Mouse (Mus musculus): ENCODE results near the gene Rnase13.
"Not testable (repeated sequence)": the region's sequence is repeated elsewhere in the genome, so short reads cannot be mapped to it uniquely, and the experiment has no call there.

The Rnase13 gene

DNA sequence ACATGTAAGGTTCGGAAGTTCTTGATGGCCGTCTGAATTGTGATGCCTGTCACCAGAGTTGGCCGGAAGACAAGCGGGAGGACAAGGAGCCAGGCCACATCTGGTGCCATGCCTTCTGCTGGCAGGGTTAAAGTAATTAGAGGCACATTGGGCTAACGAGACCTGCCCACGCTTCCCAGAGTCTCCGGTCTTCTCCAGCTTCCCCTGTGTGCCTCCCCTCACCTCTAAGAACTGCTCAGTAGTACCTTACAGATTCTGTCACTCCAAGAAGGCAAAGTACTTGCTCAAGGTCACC is at the start of gene Rnase13:
Rnase13 (minus strand) TSS at position 203 of the 295 bp plus-strand sequence.
- DNase-seq (ENCODE audit: low spot score): no peak

DNA sequence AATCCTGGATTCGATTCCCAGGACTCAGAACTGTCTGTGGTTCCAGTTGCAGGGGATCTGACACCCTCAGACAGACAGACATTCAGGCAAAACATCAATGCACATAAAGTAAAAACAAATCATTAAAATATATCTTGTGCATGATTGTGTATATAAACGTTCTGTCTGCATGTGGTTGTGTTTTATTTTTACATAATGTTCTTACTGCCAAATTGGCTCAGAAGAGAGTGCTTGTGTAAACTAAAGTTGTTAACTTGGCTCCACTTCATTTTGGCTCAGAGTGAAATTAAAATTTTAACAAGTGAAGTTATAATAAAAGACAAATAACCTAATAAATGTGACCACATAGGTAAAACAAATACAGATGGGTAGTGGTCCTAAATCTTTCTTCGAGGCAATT is 44.8 kb upstream of the Rnase13 start:
- DNase-seq (ENCODE audit: low spot score): no peak

DNA sequence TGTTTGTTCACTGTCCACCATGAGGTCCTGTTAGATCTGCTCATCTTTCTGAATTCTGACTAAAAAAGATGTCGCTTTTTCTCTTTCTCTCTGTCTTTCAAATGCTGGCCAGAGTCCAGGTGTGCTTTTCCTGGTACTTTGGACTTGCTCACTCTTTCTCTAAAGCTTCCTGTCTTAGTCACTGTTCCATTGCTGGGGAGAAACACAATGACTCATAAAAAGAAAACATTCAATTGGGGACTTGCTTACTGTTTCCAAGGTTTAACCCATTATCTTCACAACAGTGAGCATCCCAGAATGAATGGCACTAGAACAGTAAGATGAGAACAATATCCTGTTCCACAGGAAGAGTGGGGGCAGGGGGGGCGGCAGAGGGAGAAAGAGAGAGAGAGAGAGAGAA is 37.7 kb upstream of the Rnase13 start:
- peak; percentile 30 for DNase-seq (ENCODE audit: low spot score)

DNA sequence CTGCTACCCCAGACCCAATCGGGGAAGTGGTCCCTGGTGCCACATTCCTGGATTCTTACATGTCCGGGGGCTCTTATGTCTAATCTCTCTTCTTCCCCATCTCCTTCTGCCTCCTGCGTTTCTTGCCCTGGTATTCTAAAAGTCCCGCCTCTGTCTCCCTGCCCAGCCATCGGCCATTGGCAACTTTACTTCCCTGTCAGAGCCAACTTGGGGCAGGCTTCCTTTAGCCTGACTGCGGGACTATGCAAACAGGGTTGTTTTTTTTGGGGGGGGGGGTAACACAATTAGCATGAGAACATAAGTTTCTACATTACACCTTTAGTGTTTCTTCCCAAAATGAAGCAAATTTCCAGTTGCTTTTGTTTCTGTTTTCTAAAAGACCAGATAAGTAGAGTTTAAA is 20.8 kb upstream of the Rnase13 start:
- no peak for DNase-seq (ENCODE audit: low spot score)

DNA sequence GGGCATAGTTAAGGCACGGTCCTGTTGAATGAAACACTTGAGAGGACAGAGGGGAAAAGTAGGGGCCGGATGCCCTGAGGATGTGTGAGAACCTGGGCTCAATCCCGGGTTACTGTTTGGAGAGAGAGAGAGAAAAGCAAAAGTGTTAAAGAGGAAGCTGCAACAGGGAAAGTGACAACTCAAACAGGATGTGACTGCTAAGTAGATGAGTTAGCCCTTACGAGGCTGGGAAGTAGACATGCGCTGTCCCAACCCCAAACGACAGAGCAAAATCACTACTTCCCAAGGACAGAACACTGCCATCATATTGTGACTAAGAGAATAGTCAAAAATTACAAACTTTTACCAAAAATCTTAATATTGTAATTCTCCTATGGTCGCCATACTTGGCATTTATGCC is 19.7 kb upstream of the Rnase13 start:
- no peak for DNase-seq (ENCODE audit: low spot score)

DNA sequence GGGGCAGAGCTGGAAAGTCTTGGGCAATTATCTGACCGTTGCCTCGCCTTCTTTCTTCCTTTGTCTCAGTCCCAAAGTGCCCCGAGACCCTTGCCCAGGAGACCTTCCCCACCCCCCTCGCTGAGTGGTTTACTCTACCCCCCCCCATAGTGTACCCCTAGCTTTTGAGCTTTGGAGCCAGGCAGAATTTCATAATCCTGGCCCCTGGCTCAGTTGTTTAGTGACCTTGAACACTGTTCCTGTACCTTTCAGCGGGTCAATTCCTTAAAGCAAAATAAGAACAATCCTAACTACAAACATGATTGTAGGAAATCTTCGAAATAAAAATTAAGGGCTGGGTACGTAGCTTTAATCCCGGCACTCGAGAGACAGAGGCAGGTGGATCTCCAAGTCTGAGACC is 19.0 kb upstream of the Rnase13 start:
- no peak for DNase-seq (ENCODE audit: low spot score)

DNA sequence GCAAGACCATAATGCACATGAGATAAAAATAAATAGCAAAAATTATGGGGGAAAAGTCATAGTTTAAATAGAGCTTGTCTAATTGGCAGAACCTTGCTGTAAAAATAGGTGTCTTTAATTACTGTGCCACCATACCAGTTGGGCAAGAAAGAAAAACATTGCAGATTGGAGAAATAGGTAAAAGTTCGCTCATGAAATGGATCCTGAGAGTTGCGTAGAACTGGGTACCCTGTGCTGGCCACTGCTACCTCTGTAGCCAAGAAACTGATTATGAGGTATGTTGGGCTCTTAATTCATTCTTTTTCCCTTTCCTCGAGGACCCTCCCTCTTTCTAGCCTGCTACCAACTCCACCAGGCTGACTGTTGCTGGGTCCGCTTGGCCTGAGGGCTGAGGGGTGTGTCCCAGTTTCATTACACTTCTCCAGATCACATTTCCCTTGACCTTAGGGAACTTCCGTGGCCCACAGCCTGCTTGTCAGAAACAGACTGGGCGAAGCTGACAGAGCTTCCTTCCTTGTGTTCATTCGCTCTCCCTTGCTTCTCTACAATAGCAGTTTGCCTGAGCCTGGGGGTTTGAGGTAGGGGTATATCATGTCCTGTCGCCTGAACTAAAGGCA is 18.5 kb upstream of the Rnase13 start:
- no peak for DNase-seq (ENCODE audit: low spot score)

DNA sequence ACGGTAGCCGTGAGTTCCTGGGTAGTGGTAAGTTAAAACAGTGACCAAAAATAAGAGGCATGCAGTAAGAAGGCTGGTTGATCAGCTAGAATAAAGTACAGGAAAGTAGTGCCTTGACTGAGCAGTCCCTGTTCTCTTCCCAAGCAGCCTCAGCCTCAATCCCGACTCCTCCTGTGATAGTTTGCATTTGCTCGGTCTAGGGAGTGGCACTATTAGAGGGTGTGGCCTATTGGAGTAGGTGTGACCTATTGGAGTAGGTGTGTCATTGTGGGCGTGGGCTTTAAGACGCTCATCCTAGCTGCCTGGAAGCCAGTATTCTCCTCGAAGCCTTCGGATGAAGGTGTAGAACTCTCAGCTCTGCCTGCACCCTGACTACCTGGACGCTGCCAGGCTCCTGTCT is 16.4 kb upstream of the Rnase13 start:
- DNase-seq (ENCODE audit: low spot score): no peak

DNA sequence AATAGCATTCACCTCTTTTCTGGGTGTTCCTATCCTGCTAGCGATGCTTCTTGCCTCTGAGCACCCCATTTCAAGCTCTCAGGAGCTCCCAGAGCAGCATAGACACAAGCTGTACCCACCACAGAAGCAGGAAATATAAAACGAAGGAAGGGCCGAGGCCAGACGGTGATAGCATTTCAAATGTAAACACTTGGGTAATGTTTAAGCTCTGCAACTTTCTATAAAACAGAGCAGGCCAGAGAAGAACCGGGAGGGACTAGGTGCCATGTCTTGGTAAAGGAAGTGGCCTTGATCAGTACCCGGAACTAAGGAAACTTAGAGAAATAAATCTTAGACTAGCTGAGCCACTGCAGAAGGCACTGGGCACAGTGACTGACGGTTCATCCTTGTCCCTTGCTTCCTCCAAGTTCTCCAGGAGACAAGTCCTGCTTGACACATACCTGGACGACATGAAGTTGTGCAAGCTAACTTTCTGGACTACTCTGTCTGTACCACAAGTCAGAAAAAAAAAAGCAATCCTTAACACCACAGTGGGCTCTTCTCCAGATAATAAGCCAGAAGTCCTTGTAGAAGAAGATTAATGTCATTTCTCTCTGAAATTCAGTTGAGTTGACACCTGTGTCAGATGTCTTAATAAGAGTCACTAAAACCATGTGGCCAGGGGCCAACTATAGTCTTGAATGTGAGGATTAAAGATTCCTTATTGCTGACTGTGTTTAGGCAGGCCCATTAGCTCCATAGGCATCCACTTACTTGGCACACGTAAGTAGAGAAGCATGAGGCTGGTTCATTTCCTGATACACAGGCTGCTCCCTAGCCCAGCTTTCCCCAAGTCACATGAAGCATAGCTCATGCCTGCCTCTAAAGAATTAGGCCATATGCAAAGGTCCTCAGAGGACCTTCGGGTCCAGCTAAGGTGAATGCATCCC is 9.8 kb upstream of the Rnase13 start:
- DNase-seq (ENCODE audit: low spot score): no peak

DNA sequence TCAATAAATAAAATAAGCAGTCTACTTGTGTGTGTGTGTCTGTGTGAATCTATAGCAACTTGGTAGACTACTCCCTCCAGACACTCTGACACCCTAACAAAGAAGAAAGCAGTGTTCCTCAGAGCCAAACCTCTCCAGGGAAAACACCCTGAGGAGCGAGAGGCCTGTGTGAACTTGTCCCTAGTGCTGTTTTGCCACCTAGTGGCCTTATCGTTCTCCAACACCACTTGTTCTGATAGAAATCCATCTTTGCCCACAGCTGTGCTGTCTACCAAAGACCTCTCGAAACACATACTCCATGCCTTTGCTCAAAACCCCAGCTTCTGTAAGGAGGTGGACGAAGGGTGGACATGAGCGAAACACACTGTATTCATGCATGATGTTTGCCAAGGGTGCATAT is 8.3 kb upstream of the Rnase13 start:
- DNase-seq (ENCODE audit: low spot score): peak; percentile 66

DNA sequence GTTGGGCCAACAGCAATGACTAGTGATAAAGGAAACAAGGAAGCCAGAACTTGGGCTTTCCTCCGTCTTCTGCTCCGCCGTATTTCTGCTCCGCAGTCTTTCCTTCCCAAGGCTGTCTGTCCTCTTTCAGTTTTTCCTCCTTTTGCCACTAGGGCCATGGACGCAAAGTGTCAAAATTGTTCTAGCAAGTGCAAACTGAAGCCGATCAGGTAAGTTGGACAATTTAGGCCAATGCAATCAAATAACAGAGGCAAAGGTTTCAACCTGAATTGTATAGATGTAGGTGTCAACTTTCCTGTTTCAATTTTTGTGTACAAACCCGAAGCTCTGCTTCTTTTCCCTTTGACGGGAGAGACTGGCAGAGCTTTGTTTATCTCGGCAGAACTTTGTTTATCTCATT is 7.4 kb upstream of the Rnase13 start:
- DNase-seq (ENCODE audit: low spot score): no peak

DNA sequence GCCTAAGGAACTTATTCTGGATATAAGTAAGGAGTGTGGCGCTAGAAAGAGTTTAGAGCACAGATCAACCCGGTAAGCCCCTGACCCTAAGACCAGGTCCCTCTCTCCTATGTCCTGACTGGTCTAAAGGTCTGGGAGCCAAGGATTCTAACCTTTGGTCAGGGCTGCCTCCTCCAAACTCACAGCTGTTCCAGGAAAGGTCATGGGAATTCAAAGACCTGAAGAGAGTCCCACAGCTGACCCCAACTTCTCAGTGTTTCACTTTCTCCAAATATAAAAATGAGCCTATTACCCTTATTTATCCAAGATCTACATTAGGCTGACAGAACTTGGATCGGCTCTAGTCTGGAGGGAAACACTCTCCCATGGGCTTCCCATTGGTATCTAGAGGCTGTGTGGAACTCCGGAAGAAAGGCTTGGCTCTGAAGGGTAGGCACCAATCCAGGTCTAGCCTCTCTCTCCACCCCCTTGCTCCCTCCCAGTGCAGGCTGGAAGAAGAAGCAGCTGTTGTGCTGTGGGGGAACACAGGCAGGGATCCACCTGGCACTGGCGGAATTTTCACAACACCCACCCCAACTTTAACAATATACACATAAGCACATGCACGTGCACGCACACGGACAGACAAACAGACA is 6.9 kb upstream of the Rnase13 start:
- DNase-seq (ENCODE audit: low spot score): peak; percentile 63

DNA sequence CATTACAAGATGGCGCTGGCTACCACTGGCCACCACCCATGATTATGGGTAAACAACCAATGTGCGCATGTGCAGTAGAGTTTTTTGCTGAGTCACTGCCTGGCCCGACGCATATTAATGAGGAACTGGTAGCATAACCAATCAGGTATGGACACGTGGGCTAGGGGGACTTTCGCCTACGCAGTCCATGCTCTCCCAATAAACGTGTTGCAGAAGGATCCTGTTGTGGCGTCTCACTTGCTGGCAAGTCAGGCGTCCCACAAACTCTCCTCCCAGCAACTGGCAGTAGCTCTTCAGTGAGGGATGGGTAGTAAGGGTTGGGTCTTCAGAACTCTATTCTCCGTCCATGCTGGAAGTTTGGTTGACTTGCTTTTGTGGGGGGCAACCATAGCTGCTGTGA is 4.4 kb upstream of the Rnase13 start:
- DNase-seq (ENCODE audit: low spot score): not testable (repeated sequence)

DNA sequence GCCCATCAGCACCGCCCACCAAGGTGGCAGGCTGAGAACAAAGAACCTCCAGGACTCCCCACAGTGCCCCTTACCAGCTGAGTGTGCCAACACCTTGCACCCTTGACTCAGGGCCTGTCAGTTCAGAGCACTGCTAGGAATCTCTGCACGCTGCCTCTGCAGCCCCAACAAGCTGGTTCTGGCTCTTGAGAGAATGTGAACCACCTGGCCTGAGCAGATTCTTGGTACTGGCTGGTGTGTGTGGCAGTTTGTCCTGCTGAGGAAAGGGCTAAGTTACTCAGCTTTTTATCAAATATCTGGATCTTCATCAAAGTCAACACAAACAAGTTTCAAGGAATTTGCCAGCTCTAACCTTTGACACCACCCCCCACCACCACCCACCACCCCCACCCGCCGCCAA is 919 bp upstream of the Rnase13 start:
- no peak for DNase-seq (ENCODE audit: low spot score)

DNA sequence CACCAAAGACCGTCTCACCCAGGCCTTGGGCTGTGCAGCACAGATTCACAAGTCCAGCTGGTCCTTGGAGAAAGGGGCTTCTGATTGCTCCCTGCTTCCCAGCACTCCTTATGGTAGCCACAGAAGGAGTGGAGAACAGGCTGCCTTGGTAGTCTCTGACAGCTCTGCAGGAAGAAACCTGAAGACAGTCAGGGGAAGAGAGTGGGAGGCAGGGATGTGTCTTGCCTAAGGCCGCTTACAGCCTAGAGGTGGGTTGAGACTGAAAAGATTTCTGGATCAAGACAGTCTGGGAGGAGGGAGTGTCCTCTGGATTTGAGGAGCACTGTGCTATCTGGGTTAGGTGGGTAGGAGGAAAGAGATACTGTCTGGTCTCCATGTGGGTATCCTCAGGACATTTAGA is 337 bp upstream of the Rnase13 start:
- DNase-seq (ENCODE audit: low spot score): no peak

DNA sequence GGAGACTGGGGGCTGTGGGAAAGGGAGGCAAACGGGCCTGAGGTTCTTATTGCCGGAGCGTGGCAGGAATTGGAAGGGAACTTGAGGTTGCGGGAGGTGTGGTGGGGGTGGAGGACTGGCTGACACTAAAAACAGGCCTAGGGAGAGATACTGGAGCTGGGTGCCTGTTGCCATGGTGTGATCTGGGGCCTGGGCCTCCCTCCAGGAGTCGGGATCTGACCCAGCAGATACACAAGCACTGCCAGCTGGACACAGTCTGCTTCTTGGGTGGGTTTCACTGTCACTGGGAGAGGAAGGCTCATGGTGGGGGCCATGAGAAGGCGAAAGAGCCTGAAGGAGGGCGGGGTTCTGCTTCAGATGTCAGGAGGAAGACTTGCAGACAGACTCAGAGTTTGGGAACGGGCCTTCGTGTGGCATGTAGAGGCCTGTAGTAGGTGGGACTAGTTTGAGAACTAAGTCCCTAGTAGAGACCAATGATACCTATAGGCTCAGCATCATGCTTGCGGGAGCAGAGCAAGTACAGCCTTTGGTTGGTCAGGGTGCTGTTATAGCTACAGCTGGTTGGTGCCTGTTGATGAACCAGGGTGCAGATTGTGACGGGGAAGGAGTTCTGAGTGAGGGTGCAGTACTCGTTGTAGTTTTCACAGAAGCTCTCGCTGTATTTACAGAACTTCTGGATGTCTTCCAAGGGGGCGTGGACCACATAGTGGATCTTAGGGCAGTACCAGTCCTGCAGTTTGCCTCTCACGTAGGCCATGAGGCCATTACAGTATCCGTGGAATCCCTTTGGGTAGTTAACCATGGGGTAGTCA is 608 bp downstream of the Rnase13 start:
- DNase-seq (ENCODE audit: low spot score): peak; percentile 58

DNA sequence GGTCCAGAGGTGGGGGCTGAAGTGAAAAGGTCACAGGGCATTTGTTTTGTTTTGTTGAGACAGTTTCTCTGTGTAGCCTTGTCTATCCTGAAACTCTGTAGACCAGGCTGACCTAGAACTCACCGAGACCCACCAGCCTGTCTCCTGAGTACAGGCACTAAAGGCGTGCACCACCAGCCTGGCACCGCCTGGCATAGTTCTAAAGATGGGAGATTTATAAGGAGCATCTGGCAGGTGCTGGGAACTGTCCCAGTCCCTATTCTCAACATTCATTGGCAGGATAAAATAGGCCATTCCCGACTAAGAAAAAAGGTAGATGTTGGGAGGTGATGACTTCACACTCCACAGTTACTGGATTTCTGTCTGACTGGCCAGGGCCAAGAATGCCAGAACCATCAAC is 3.6 kb downstream of the Rnase13 start:
- DNase-seq (ENCODE audit: low spot score): no peak

DNA sequence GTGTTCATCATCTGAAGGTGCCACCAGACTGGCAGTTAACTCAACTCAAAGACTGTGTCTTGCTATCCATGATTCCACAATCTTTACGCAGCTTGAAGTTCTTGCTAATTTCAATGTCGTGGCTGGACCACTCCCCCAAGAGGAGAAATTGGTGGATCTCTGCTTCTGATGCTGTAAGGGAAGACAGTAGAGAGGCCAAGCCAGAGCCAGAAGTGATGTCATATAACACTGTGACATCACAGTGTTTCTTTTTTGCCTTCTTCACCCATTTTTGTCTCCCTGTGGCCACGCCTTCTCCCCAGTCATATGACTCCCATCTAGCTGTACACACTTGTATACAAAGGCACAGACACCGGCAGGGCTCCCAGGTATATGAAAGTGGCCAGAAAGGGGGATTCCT is 4.4 kb downstream of the Rnase13 start, which contains the start of gene Tppp2:
Tppp2 (plus strand) TSS at position 301 of the 400 bp plus-strand sequence.
- no peak for DNase-seq (ENCODE audit: low spot score)

DNA sequence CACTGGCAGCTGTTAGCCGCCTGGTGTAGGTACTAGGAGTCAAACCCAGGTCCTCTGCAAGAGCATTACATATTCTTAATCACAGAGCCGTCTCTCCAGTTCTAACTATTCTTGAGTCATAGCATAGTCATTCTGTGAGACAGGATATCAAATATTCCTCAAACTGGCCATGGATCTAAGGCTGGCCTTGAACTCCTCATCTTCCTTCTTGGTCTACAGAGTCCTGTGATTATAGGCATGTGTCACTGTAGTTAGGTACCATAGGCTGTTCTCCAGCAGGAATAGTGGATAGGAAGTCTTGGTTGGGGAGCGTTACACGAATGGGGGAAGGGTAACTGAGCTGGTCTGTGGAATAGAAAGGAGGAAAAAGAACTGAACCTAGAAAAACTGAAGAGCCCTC is 6.0 kb downstream of the Rnase13 start:
- no peak for DNase-seq (ENCODE audit: low spot score)

DNA sequence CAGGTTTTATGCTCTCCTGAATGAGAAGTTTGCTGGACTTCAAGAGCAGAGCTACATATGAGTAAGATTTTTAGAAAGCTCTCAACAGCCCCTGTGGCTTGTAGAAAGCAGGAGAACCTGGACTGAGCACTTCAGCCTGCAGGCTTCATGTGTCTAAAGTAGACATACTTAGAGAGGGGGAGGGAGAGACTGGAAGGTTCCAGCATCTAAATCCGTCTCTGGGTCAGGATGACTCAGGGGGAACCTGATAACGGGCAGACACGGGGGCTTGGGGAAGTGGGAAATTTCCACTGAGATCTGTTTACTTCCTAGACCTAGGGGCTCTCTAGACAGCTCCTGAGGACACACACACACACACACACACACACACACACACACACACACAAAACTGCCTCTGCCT is 7.5 kb downstream of the Rnase13 start:
- no peak for DNase-seq (ENCODE audit: low spot score)

DNA sequence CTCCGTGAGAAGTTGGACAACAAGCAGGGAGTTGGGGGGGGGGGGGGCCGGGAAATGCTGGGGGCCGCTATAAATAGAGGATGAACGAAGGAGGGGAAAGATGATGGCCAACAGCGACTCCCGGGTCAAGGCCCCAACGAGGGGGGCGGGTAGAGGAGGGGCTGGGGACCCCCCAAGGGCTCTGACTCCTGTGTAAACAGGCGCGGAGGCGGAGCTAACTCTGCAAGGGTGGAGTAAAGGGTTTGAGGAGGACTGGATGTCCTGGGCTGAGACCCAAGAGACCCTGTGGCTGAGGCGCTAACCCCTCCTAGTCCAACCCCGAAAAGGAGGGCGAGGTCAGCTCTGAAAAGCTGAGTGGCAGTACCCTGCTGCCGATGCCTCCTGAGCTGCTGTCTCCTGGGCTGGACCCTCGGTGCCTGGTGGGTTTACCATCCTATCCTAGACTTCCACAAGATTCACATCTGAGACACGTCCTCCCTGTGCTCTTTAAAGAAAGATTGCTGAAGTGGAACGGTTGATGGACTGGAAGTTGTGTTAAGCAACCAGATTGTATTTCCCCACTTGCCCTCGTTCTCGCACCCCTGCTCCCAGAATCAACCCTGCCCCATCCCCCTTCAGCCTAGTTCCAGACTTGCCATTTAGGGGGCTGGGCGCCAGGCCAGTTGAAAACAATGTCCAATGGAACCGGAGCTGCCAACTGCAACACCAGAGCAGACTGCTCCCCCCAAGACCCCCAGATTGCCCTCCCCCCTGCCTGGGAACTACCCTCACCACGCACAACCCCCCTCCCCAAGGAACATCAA is 8.4 kb downstream of the Rnase13 start, which contains the start of gene Ndrg2:
Ndrg2 (minus strand) TSS at position 199 of the 803 bp plus-strand sequence.
- peak; percentile 89 for DNase-seq (ENCODE audit: low spot score)

Measured in testis, postnatal 10 days (tissue).